In genomic region chr11:101668546-101669261, GRCm38 (mm10) we compare ENCODE assay signal across 9 mouse cellular contexts. TPM values are rescaled to one million over a fixed set of nuclear protein-coding genes. Genes with fewer than 3 reads are reported as not detected.
A peak's percentile ranks its signal among the peaks of the same experiment; 100 is the strongest.
DNase-seq lines count a peak whose midpoint lies in the region; ATAC-seq lines count a peak whose summit lies in the region.
"Had no signal": no experiment of that assay in that cellular context is flagged by ENCODE, and none has a peak within 500 bp of the region (broad histone marks: within the 10 kb centered on the region; RNA-seq: fewer than 3 reads in every experiment).

No protein-coding gene starts in this region.

- intact Hi-C loops in heart, postnatal 10 days (cut with DNase I), result no loop called here

- peak overlapping the region; percentile 45; the same call in 1 of the 2 replicates for H3K9ac ChIP-seq in neural tube, embryonic 12.5 days

- WGBS in neural tube, embryonic 12.5 days, result 49% methylated on average over 13 of the region's 13 CpGs

- no peaks in the 10 kb centered on the region for H3K27me3 ChIP-seq in neural tube, embryonic 12.5 days (replicated peaks)

- DNase-seq in cerebellum, postnatal 10 days, result peak; percentile 51 to 57
- DNase-seq in cerebellum, adult 11 months, result no peak
- DNase-seq in adrenal gland, postnatal 25 days, result peak; percentile 42
- DNase-seq in heart, postnatal 10 days, result peak; percentile 61 to 74
- peak; percentile 73 for DNase-seq in kidney, postnatal 14 days
- no peak for DNase-seq in natural killer cell, adult 2 months (ENCODE audit: low spot score in 2 of 2)

- no peak overlapping the region for H3K4me3 ChIP-seq in neural tube, embryonic 12.5 days

- ATAC-seq in neural tube, embryonic 12.5 days (ENCODE audit: low FRiP score, low read depth), result no peak
- ATAC-seq in megakaryocyte, adult 5-6 weeks (ENCODE audit: poor library complexity, severe bottlenecking), result no peak

- no peaks in the 10 kb centered on the region for H3K36me3 ChIP-seq in neural tube, embryonic 12.5 days

- H3K4me1 ChIP-seq in neural tube, embryonic 12.5 days, result peaks cover 27% of the 10 kb centered on the region; the same call in 1 of the 2 replicates

- H3K4me2 ChIP-seq in neural tube, embryonic 12.5 days (replicated peaks), result peak overlapping the region; percentile 41

- H3K27ac ChIP-seq in neural tube, embryonic 12.5 days, result peak overlapping the region; percentile 17; the same call in 1 of the 2 replicates
- H3K27ac ChIP-seq: macrophage had no signal

- H3K9me3 ChIP-seq in neural tube, embryonic 12.5 days, result no peaks in the 10 kb centered on the region

RNA-seq across cellular contexts. Expression of gene Arl4d, which starts 3.4 kb away (rescaled TPM):
- total RNA-seq in adrenal gland, postnatal 25 days (2021), result 5.9 and 8.9 TPM in 2 replicates
- 10 to 100 TPM; 22.6 to 27.5 TPM for total RNA-seq in heart, postnatal 10 days (2021)
- 23.1 and 24.7 TPM in 2 replicates for polyA plus RNA-seq in neural tube, embryonic 12.5 days (2016; fragmentation: Nextera tagmentation; extraction: Ambion mirVana)
- 1.7 and 2.3 TPM in 2 replicates for total RNA-seq in megakaryocyte, adult 5-6 weeks (2015)
- total RNA-seq in megakaryocyte, adult 5-6 weeks (2017), result 1.0 and 2.1 TPM in 2 replicates

RNA-seq across cellular contexts. Expression of gene Rdm1, which starts 41.7 kb away (rescaled TPM):
- total RNA-seq in adrenal gland, postnatal 25 days (2021), result 29.9 and 37.3 TPM in 2 replicates
- total RNA-seq in heart, postnatal 10 days (2021), result 10 to 100 TPM; 34.4 to 36.9 TPM
- polyA plus RNA-seq in neural tube, embryonic 12.5 days (2016; fragmentation: Nextera tagmentation; extraction: Ambion mirVana), result 28.3 and 35.0 TPM in 2 replicates
- 22.6 and 28.8 TPM in 2 replicates for total RNA-seq in megakaryocyte, adult 5-6 weeks (2015)
- 18.1 and 23.1 TPM in 2 replicates for total RNA-seq in megakaryocyte, adult 5-6 weeks (2017)

Comparison
In these comparisons a context has a peak if more than half of its experiments do, and no peak if none do; other contexts are left out.
1. DNase-seq: peak in cerebellum, postnatal 10 days (2 of 2), adrenal gland, postnatal 25 days (single experiment), heart, postnatal 10 days (2 of 2) and kidney, postnatal 14 days (single experiment); none in cerebellum, adult 11 months (single experiment) and natural killer cell, adult 2 months (0 of 2).